Mouse (Mus musculus) telencephalon, adult 2 months (tissue): ENCODE results near the gene Cwh43.
"Not testable (repeated sequence)": the region's sequence is repeated elsewhere in the genome, so short reads cannot be mapped to it uniquely, and the experiment has no call there.

Experiments used
- DNase-seq: peaks from one replicate; pipeline ENCODE4 v3.0.0-alpha.2; 2011; ENCODE audit warnings: low read depth, low spot score

Gene Cwh43

GRCm38 (mm10) chr5:73474412-73475405, 68.8 kb downstream of the Cwh43 start:
- no peak for DNase-seq

GRCm38 (mm10) chr5:73480700-73481099, 74.8 kb downstream of the Cwh43 start, which contains the start of gene Dcun1d4:
Gene Dcun1d4 (plus strand): TSS chr5:73481000.
- DNase-seq, result no peak

GRCm38 (mm10) chr5:73481401-73481800, 75.5 kb downstream of the Cwh43 start:
- no peak for DNase-seq

- not testable (repeated sequence) for DNase-seq
Observed at GRCm38 (mm10) chr5:73482381-73482780, 76.5 kb downstream of the Cwh43 start.

- no peak for DNase-seq
Observed at GRCm38 (mm10) chr5:73484016-73484615, 78.2 kb downstream of the Cwh43 start.

- no peak for DNase-seq
Observed at GRCm38 (mm10) chr5:73486451-73486850, 80.6 kb downstream of the Cwh43 start.

- DNase-seq, result no peak
Observed at GRCm38 (mm10) chr5:73489915-73490314, 84.0 kb downstream of the Cwh43 start.

- peak; percentile 98 for DNase-seq
Observed at GRCm38 (mm10) chr5:73490596-73491073, 84.8 kb downstream of the Cwh43 start.

- no peak for DNase-seq
Observed at GRCm38 (mm10) chr5:73491074-73491836, 85.4 kb downstream of the Cwh43 start.

GRCm38 (mm10) chr5:73491837-73492720, 86.2 kb downstream of the Cwh43 start:
- peak; percentile 91 for DNase-seq

- no peak for DNase-seq
Observed at GRCm38 (mm10) chr5:73497401-73497800, 91.5 kb downstream of the Cwh43 start.

- no peak for DNase-seq
Observed at GRCm38 (mm10) chr5:73498559-73498958, 92.7 kb downstream of the Cwh43 start.

GRCm38 (mm10) chr5:73500867-73501440, 95.1 kb downstream of the Cwh43 start:
- DNase-seq, result no peak

- no peak for DNase-seq
Observed at GRCm38 (mm10) chr5:73502422-73502821, 96.5 kb downstream of the Cwh43 start.
